Mouse (Mus musculus) heart, embryonic 16.5 days (tissue): ENCODE measurements around the gene St3gal3. TPM values are rescaled to one million over a fixed set of nuclear protein-coding genes. Genes with fewer than 3 reads are reported as not detected.

Experiments
- ATAC-seq: fragments of 200-750 bp; cut with Nextera tagmentation; replicated peaks from 2 replicates; pipeline ENCODE4 v1.8.0; 2017; ENCODE audit warnings: moderate number of reproducible peaks; ENCODE audit not compliant: insufficient read depth, low FRiP score; ENCODE audit errors: extremely low read depth
- H3K27ac ChIP-seq: fragments of 300-500 bp; sonication (generic); 2 replicates; pipeline ENCODE4 v1.5.1; 2014; ENCODE audit warnings: mild to moderate bottlenecking, low read length, control low read depth, moderate library complexity
- H3K27me3 ChIP-seq: fragments of 300-500 bp; sonication (generic); 2 replicates; pipeline ENCODE4 v1.6.1; 2014; ENCODE audit warnings: low read length, mixed read lengths; ENCODE audit not compliant: control insufficient read depth, insufficient read depth
- H3K36me3 ChIP-seq: fragments of 300-500 bp; sonication (generic); 2 replicates; pipeline ENCODE4 v1.6.1; 2014; ENCODE audit not compliant: control insufficient read depth, insufficient read depth
- H3K4me1 ChIP-seq: fragments of 300-500 bp; sonication (generic); 2 replicates; pipeline ENCODE4 v1.6.1; 2014; ENCODE audit warnings: low read length, mixed read lengths; ENCODE audit not compliant: control insufficient read depth, insufficient read depth
- H3K4me2 ChIP-seq: fragments of 300-500 bp; sonication (generic); 2 replicates; pipeline ENCODE4 v1.6.1; 2014; ENCODE audit warnings: low read depth, mild to moderate bottlenecking, control low read depth, low read length
- H3K4me3 ChIP-seq: fragments of 300-500 bp; sonication (generic); 2 replicates; pipeline ENCODE4 v1.5.1; 2014; ENCODE audit warnings: mild to moderate bottlenecking, control low read depth, low read length
- H3K9ac ChIP-seq: fragments of 300-500 bp; sonication (generic); 2 replicates; pipeline ENCODE4 v1.6.1; 2014; ENCODE audit warnings: low read length, control low read depth
- H3K9me3 ChIP-seq: fragments of 300-500 bp; sonication (generic); replicated peaks from 2 replicates; pipeline ENCODE4 v1.6.1; 2016; ENCODE audit warnings: low read length; ENCODE audit not compliant: control insufficient read depth
- WGBS: fragments of 180-500 bp; shearing (Covaris S2); extraction: QIAGEN DNeasy Blood & Tissue Kit; methylation state at CpG from one replicate; pipeline ENCODE4 v1.1.7; 2014; 5-methylcytosine and 5-hydroxymethylcytosine counted together
- polyA plus RNA-seq: library from polyadenylated mRNA; unstranded; fragments of >200 nt; fragmentation: Nextera tagmentation; extraction: Ambion mirVana; gene quantifications from 2 replicates; pipeline ENCODE4 v1.2.1, GENCODE M21; 2015

Gene St3gal3
- polyA plus RNA-seq, 1 experiment from 2014 or later: 7.8 TPM

- WGBS: 9% methylated on average over 20 of the region's 20 CpGs
- Histone ChIP-seq H3K36me3 (no peaks in the 10 kb centered on the region), H3K4me2 (peak overlapping the region; percentile 56), H3K9ac (peak overlapping the region; percentile 61), H3K4me1 (peaks cover 34% of the 10 kb centered on the region), H3K4me3 (peak overlapping the region; percentile 25), H3K9me3 (no peaks in the 10 kb centered on the region), H3K27me3 (no peaks in the 10 kb centered on the region), H3K27ac (peak overlapping the region; percentile 41)
- ATAC-seq: peak; percentile 45
Measured at GRCm38 (mm10) chr4:117997381-117998269, 137.1 kb downstream of the St3gal3 start.

- H3K4me2 ChIP-seq: peak overlapping the region; percentile 56; the same call in 1 of the 2 replicates
- H3K36me3 ChIP-seq: no peaks in the 10 kb centered on the region
- 86% methylated on average over 5 of the region's 5 CpGs for WGBS
- H3K4me1 ChIP-seq: peaks cover 34% of the 10 kb centered on the region
- H3K9ac ChIP-seq: 0 out of 2 replicates have a peak overlapping the region, but pooled peaks have one; percentile 2
- H3K27me3 ChIP-seq: no peaks in the 10 kb centered on the region
- no peak overlapping the region for H3K27ac ChIP-seq
- no peaks in the 10 kb centered on the region for H3K9me3 ChIP-seq
- H3K4me3 ChIP-seq: no peak overlapping the region
- no peak for ATAC-seq
Measured at GRCm38 (mm10) chr4:117996701-117997100, 138.0 kb downstream of the St3gal3 start.

- no peak overlapping the region for H3K27ac ChIP-seq
- no peaks in the 10 kb centered on the region for H3K36me3 ChIP-seq
- peaks cover 29% of the 10 kb centered on the region for H3K4me1 ChIP-seq
- ATAC-seq: no peak
- no peak overlapping the region for H3K9ac ChIP-seq
- 83% methylated on average over 1 of the region's 1 CpGs for WGBS
- no peak overlapping the region for H3K4me2 ChIP-seq
- H3K27me3 ChIP-seq: no peaks in the 10 kb centered on the region
- no peaks in the 10 kb centered on the region for H3K9me3 ChIP-seq
- H3K4me3 ChIP-seq: no peak overlapping the region
Measured at GRCm38 (mm10) chr4:117995461-117995860, 139.3 kb downstream of the St3gal3 start.

- H3K9ac ChIP-seq: no peak overlapping the region
- H3K4me3 ChIP-seq: no peak overlapping the region
- 81% methylated on average over 2 of the region's 2 CpGs for WGBS
- no peak overlapping the region for H3K4me2 ChIP-seq
- no peak for ATAC-seq
- H3K9me3 ChIP-seq: no peaks in the 10 kb centered on the region
- no peak overlapping the region for H3K27ac ChIP-seq
- no peaks in the 10 kb centered on the region for H3K27me3 ChIP-seq
- H3K4me1 ChIP-seq: peaks cover 19% of the 10 kb centered on the region
- no peaks in the 10 kb centered on the region for H3K36me3 ChIP-seq
Measured at GRCm38 (mm10) chr4:117993421-117993820, 141.3 kb downstream of the St3gal3 start.

GRCm38 (mm10) chr4:117992872-117993271, 141.8 kb downstream of the St3gal3 start:
- Histone ChIP-seq H3K4me2 (no peak overlapping the region), H3K27ac (no peak overlapping the region), H3K4me3 (no peak overlapping the region), H3K9ac (no peak overlapping the region), H3K9me3 (no peaks in the 10 kb centered on the region), H3K4me1 (peaks cover 16% of the 10 kb centered on the region), H3K36me3 (no peaks in the 10 kb centered on the region), H3K27me3 (no peaks in the 10 kb centered on the region)
- ATAC-seq: no peak
- 70% methylated on average over 7 of the region's 7 CpGs for WGBS

- Histone ChIP-seq H3K27me3 (no peaks in the 10 kb centered on the region), H3K4me3 (no peak overlapping the region), H3K27ac (no peak overlapping the region), H3K9ac (no peak overlapping the region), H3K4me2 (no peak overlapping the region), H3K9me3 (no peaks in the 10 kb centered on the region), H3K4me1 (peaks cover 14% of the 10 kb centered on the region), H3K36me3 (no peaks in the 10 kb centered on the region)
- 95% methylated on average over 3 of the region's 3 CpGs for WGBS
- ATAC-seq: no peak
Measured at GRCm38 (mm10) chr4:117992036-117992435, 142.7 kb downstream of the St3gal3 start.

- 84% methylated on average over 8 of the region's 8 CpGs for WGBS
- no peaks in the 10 kb centered on the region for H3K36me3 ChIP-seq
Measured at GRCm38 (mm10) chr4:117991055-117991627, 143.6 kb downstream of the St3gal3 start.

GRCm38 (mm10) chr4:117990571-117990970, 144.1 kb downstream of the St3gal3 start:
- no peaks in the 10 kb centered on the region for H3K27me3 ChIP-seq
- ATAC-seq: no peak
- no peak overlapping the region for H3K27ac ChIP-seq
- no peak overlapping the region for H3K4me2 ChIP-seq
- H3K36me3 ChIP-seq: no peaks in the 10 kb centered on the region
- peaks cover 18% of the 10 kb centered on the region for H3K4me1 ChIP-seq
- WGBS: 62% methylated on average over 3 of the region's 3 CpGs
- no peak overlapping the region for H3K9ac ChIP-seq
- H3K9me3 ChIP-seq: no peaks in the 10 kb centered on the region
- H3K4me3 ChIP-seq: no peak overlapping the region

More at GRCm38 (mm10) chr4:117991055-117991627, 143.6 kb downstream of the St3gal3 start:
- Histone ChIP-seq H3K27me3 (no peaks in the 10 kb centered on the region), H3K4me2 (no peak overlapping the region), H3K27ac (no peak overlapping the region), H3K9me3 (no peaks in the 10 kb centered on the region), H3K4me1 (peaks cover 15% of the 10 kb centered on the region), H3K9ac (no peak overlapping the region), H3K4me3 (no peak overlapping the region)
- no peak for ATAC-seq

- no peak overlapping the region for H3K27ac ChIP-seq
- no peaks in the 10 kb centered on the region for H3K9me3 ChIP-seq
- no peaks in the 10 kb centered on the region for H3K27me3 ChIP-seq
- H3K4me1 ChIP-seq: peaks cover 23% of the 10 kb centered on the region
- no peak overlapping the region for H3K4me3 ChIP-seq
- ATAC-seq: no peak
- 93% methylated on average over 12 of the region's 12 CpGs for WGBS
- no peak overlapping the region for H3K4me2 ChIP-seq
- no peak overlapping the region for H3K9ac ChIP-seq
- H3K36me3 ChIP-seq: no peaks in the 10 kb centered on the region
Measured at GRCm38 (mm10) chr4:117989801-117990200, 144.9 kb downstream of the St3gal3 start.
